Mouse (Mus musculus): Measurements from ENCODE around the gene Ssu2.

The Ssu2 gene

GRCm38 (mm10) chr6:112339016-112339415 is 48.8 kb downstream of the Ssu2 start:
- DNase-seq: peak; percentile 23 to 44

GRCm38 (mm10) chr6:112337667-112338066 is 50.2 kb downstream of the Ssu2 start:
- DNase-seq: no peak

GRCm38 (mm10) chr6:112333930-112334329 is 53.9 kb downstream of the Ssu2 start:
- DNase-seq: no peak

DNA sequence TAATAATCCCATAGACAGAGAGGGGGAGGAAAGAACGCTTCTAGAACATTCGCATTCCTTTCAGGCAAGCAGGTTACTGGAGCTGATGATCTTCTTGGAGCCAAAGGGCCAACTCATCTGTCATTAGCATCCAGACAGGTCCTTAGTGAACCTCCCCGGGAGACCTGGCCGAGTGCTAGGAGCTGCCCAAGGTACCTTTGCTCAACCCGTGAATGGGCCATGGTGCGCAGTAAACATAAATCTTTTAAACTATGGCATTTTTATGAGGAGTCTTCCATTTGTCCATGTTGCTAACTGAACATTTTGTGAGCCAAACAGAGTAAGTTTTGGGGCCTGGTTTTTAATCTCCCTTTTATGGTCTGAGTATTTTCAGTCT is 56.6 kb downstream of the Ssu2 start:
- no peak for DNase-seq

DNA sequence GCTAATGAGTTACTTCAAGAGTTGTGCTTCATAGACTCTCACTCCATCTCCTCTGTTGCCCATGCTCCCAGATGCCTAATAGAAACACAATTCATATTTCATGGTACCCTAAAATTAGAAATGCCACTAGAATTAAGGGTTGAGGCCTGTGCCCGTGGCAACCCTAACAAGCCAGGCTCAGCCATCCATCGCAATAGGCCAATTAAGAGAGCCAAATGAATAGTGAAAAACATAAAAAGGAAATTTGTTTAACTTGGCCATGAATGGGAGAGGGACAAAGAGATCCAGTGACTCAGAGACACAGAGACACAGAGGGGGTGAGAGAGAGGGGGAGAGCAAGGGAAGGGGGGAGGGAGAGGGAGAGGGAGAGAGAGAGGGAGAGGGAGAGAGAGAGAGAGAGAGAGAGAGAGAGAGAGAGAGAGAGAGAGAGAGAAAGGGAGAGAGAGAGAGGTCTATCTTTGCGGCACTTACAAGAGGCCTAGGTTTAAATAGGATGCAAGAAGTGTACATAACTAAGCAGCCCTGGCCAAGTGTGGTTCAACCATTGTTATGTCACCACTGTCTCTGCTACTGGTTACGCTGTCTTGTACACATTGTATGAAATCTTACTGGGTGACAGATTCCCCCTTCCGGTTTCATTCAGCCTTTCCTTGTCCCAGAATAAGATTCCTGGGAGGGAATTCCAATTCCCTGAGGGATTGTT is 57.2 kb downstream of the Ssu2 start:
- DNase-seq: no peak

DNA sequence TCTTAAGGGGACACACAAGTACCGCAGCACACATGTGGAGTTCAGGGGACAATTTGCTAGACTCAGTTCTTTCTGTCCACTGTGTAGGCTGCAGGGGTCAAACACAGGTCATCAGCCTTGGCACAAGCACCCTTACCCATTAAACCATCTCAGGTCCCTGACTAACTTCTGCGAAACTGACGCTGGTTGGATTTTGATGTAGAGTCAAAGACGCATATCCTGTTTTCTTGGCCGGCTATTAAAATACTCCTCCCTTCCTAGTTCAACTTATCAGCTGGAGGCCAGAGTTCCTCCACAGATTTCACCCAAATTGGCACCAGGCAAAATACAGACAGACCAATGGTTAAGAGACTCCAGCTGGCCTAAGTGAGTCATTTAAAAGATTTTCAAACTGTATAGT is 60.0 kb downstream of the Ssu2 start:
- peak; percentile 40 to 70 for DNase-seq

GRCm38 (mm10) chr6:112325213-112325612 is 62.6 kb downstream of the Ssu2 start:
- no peak for DNase-seq

- DNase-seq: no peak
Measured at GRCm38 (mm10) chr6:112322916-112323315, 64.9 kb downstream of the Ssu2 start.

GRCm38 (mm10) chr6:112320679-112321078 is 67.1 kb downstream of the Ssu2 start:
- DNase-seq: no peak

- no peak for DNase-seq
Measured at GRCm38 (mm10) chr6:112319449-112319848, 68.4 kb downstream of the Ssu2 start.

DNA sequence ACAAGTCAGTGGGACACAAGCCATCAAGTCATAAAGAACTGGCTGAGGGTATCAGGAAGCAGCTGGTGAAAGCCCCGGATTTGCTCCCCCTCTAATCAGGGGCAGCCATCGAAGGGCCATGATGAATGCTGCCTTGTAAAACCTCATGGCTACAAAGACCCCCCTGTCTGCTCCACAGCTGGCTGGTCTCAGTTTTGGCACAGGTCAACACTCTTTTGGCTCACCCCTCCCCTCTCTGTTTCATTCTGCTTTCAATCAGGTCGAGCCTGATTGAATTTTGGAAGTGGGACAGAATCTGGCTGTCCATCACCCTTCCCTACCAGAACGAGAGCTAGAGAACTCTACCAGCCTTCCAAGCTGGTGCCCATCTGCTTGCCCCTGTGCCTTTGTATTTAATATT is 76.4 kb downstream of the Ssu2 start:
- DNase-seq: no peak

DNA sequence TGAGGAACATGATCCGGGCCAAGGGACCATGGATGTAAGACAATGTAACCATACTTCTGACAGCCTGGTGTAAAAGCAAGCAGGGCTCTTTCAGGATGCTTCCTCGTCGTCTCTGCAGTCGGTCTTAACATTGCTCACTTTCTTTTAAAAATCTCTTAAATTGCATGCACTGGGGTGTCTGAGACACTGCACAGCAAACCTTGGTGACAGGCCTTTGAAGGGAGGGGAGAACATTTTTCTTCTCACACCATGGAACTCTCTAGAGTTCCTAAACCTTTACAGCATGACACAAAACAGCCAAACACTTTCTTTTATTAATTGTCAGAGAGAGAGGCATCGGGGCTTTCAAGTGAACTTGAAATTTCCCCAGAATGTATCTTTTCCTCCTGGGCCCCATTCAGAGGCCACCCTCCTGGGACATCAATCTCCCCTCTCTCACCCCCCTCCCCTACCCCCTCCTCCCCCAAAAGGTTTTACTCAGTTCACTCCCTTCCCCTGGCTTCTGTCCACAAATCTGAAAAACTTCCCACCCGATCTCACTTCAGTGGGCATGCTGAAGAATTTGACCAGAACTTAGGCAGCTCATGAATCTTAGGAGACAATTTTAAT is 78.4 kb downstream of the Ssu2 start:
- DNase-seq: no peak
